In the genomic region with DNA sequence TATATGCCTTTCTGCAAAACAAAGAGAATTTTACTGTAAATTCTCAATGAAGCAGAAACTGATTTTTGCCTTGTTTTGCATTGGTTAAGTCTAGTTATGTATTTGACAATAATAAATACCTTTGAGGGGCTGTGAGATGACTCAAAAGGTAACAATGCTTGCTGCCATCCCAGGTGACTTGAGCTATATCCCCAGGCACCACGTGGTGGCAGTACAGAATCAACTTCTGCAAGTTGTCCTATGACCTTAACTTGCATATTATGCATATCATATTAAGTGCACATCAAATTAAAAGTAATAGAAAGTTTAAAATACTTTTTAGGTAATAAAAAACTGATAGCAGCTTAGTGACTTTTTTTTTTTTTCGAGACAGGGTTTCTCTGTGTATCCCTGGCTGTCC, we compare ENCODE assay signal across 9 mouse cellular contexts. TPM values are rescaled to one million over a fixed set of nuclear protein-coding genes. Genes with fewer than 3 reads are reported as not detected.
A peak's percentile ranks its signal among the peaks of the same experiment; 100 is the strongest.
DNase-seq lines count a peak whose midpoint lies in the region; ATAC-seq and TF ChIP-seq lines count a peak whose summit lies in the region.
"Had no signal": no experiment of that assay in that cellular context is flagged by ENCODE, and none has a peak within 500 bp of the region (broad histone marks: within the 10 kb centered on the region; RNA-seq: fewer than 3 reads in every experiment).

No protein-coding gene starts in this region.

- no peak overlapping the region for H3K4me2 ChIP-seq in hindbrain, postnatal 0 days (ENCODE audit: low read depth, low read length)
- H3K4me2 ChIP-seq in hindbrain, embryonic 16.5 days (ENCODE audit: low read length) = no peak overlapping the region
- no peak overlapping the region for H3K4me2 ChIP-seq in embryonic facial prominence, embryonic 14.5 days (ENCODE audit: low read depth, low read length)
- H3K4me2 ChIP-seq: midbrain, embryonic 12.5 days had no signal

- WGBS in hindbrain, postnatal 0 days = 31% methylated on average over 2 of the region's 2 CpGs
- WGBS in hindbrain, embryonic 16.5 days = 46% methylated on average over 2 of the region's 2 CpGs
- 35% methylated on average over 2 of the region's 2 CpGs for WGBS in embryonic facial prominence, embryonic 14.5 days
- 44% methylated on average over 2 of the region's 2 CpGs for WGBS in midbrain, embryonic 10.5 days

- no peaks in the 10 kb centered on the region for H3K9me3 ChIP-seq in hindbrain, postnatal 0 days (ENCODE audit: low read length)
- no peaks in the 10 kb centered on the region for H3K9me3 ChIP-seq in hindbrain, embryonic 16.5 days (ENCODE audit: control insufficient read depth, low read length)
- no peaks in the 10 kb centered on the region for H3K9me3 ChIP-seq in embryonic facial prominence, embryonic 14.5 days (ENCODE audit: control insufficient read depth, low read length)
- no peaks in the 10 kb centered on the region for H3K9me3 ChIP-seq in midbrain, embryonic 10.5 days (replicated peaks)
- H3K9me3 ChIP-seq: midbrain, embryonic 12.5 days had no signal

- no peaks in the 10 kb centered on the region for H3K36me3 ChIP-seq in hindbrain, postnatal 0 days (ENCODE audit: insufficient read depth, low read length)
- no peaks in the 10 kb centered on the region for H3K36me3 ChIP-seq in hindbrain, embryonic 16.5 days (ENCODE audit: control insufficient read depth, insufficient read depth, low read length)
- H3K36me3 ChIP-seq in embryonic facial prominence, embryonic 14.5 days (ENCODE audit: control insufficient read depth, insufficient read depth, low read length) = no peaks in the 10 kb centered on the region
- no peaks in the 10 kb centered on the region for H3K36me3 ChIP-seq in midbrain, embryonic 10.5 days
- H3K36me3 ChIP-seq: midbrain, embryonic 12.5 days had no signal

- no peak overlapping the region for H3K9ac ChIP-seq in hindbrain, postnatal 0 days (replicated peaks; ENCODE audit: low read length)
- H3K9ac ChIP-seq in hindbrain, embryonic 16.5 days (ENCODE audit: low read depth, low read length) = no peak overlapping the region
- H3K9ac ChIP-seq in embryonic facial prominence, embryonic 14.5 days (ENCODE audit: low read depth, low read length) = no peak overlapping the region
- H3K9ac ChIP-seq: midbrain, embryonic 12.5 days had no signal

- H3K27me3 ChIP-seq in hindbrain, postnatal 0 days (ENCODE audit: insufficient read depth, low read length) = no peaks in the 10 kb centered on the region
- no peaks in the 10 kb centered on the region for H3K27me3 ChIP-seq in hindbrain, embryonic 16.5 days (replicated peaks; ENCODE audit: control insufficient read depth, insufficient read depth, low read length)
- no peaks in the 10 kb centered on the region for H3K27me3 ChIP-seq in embryonic facial prominence, embryonic 14.5 days (replicated peaks; ENCODE audit: control insufficient read depth, insufficient read depth, low read length)
- no peaks in the 10 kb centered on the region for H3K27me3 ChIP-seq in midbrain, embryonic 10.5 days (ENCODE audit: low read depth, poor library complexity, severe bottlenecking)
- H3K27me3 ChIP-seq: midbrain, embryonic 12.5 days had no signal

- no peak overlapping the region for H3K27ac ChIP-seq in hindbrain, postnatal 0 days
- no peak overlapping the region for H3K27ac ChIP-seq in hindbrain, embryonic 16.5 days (ENCODE audit: low read depth, low read length)
- H3K27ac ChIP-seq in embryonic facial prominence, embryonic 14.5 days (replicated peaks; ENCODE audit: low read depth, low read length) = no peak overlapping the region
- no peak overlapping the region for H3K27ac ChIP-seq in midbrain, embryonic 10.5 days (replicated peaks)
- H3K27ac ChIP-seq: midbrain, embryonic 12.5 days had no signal

- TF ChIP-seq CTCF in hindbrain, postnatal 0 days (IDR thresholded peaks at IDR 0.05; ENCODE audit: low read depth) = peak; percentile 33; the same call in 1 of the 2 replicates

- H3K4me1 ChIP-seq in hindbrain, postnatal 0 days (ENCODE audit: insufficient read depth, low read length) = no peaks in the 10 kb centered on the region
- no peaks in the 10 kb centered on the region for H3K4me1 ChIP-seq in hindbrain, embryonic 16.5 days (ENCODE audit: control insufficient read depth, insufficient read depth, low read depth, low read length)
- no peaks in the 10 kb centered on the region for H3K4me1 ChIP-seq in embryonic facial prominence, embryonic 14.5 days (ENCODE audit: control insufficient read depth, insufficient read depth, low read length)
- no peaks in the 10 kb centered on the region for H3K4me1 ChIP-seq in midbrain, embryonic 10.5 days
- H3K4me1 ChIP-seq: midbrain, embryonic 12.5 days had no signal

- peak; percentile 8 for DNase-seq in hindbrain, postnatal 0 days (ENCODE audit: low spot score)
- peak; percentile 12 for DNase-seq in urinary bladder, postnatal 25 days (ENCODE audit: low spot score)
- no peak for DNase-seq in urinary bladder, postnatal 4 days (ENCODE audit: low spot score in 2 of 2)
- peak; percentile 7 for DNase-seq in embryonic facial prominence, embryonic 14.5 days (ENCODE audit: low spot score)
- DNase-seq in thymus, postnatal 25 days = peak; percentile 10
- no peak for DNase-seq in midbrain, embryonic 10.5 days (ENCODE audit: low spot score)
- DNase-seq in layer of hippocampus, postnatal 36 days = no peak

- no peak overlapping the region for H3K4me3 ChIP-seq in hindbrain, postnatal 0 days (ENCODE audit: low read length)
- no peak overlapping the region for H3K4me3 ChIP-seq in hindbrain, embryonic 16.5 days (ENCODE audit: low read length)
- no peak overlapping the region for H3K4me3 ChIP-seq in embryonic facial prominence, embryonic 14.5 days (ENCODE audit: low read depth, low read length)
- no peak overlapping the region for H3K4me3 ChIP-seq in midbrain, embryonic 10.5 days
- H3K4me3 ChIP-seq: midbrain, embryonic 12.5 days had no signal

- ATAC-seq in hindbrain, postnatal 0 days = no peak
- ATAC-seq in hindbrain, embryonic 16.5 days = no peak
- no peak for ATAC-seq in embryonic facial prominence, embryonic 14.5 days (ENCODE audit: low read depth)

RNA-seq across cellular contexts. Expression of gene Akr1c18, which starts 17.4 kb away (rescaled TPM):
- total RNA-seq in hindbrain, postnatal 0 days (2014; rRNA removed) = not detected in 2 replicates
- 0.15 TPM in 1 of 2 replicates, not detected in the other for polyA plus RNA-seq in hindbrain, postnatal 0 days (2015; fragmentation: Nextera tagmentation; extraction: Ambion mirVana)
- not detected in 2 replicates for polyA plus RNA-seq in hindbrain, embryonic 16.5 days (2015; fragmentation: Nextera tagmentation; extraction: Ambion mirVana)
- polyA plus RNA-seq in embryonic facial prominence, embryonic 14.5 days (2014; fragmentation: Nextera tagmentation; extraction: Ambion mirVana) = 1.6 and 2.1 TPM in 2 replicates
- not detected in 2 replicates for polyA plus RNA-seq in midbrain, embryonic 10.5 days (2016; fragmentation: Nextera tagmentation; extraction: Ambion mirVana)
- total RNA-seq in layer of hippocampus, postnatal 36 days (2021) = 1 to 10 TPM; 1.7 TPM
- polyA plus RNA-seq: midbrain, embryonic 12.5 days had no signal

RNA-seq across cellular contexts. Expression of gene Akr1c13, which starts 57.9 kb away (rescaled TPM):
- total RNA-seq in hindbrain, postnatal 0 days (2014; rRNA removed) = 0.10 and 4.6 TPM in 2 replicates
- polyA plus RNA-seq in hindbrain, postnatal 0 days (2015; fragmentation: Nextera tagmentation; extraction: Ambion mirVana) = 3.5 and 4.2 TPM in 2 replicates
- 4.1 and 5.4 TPM in 2 replicates for polyA plus RNA-seq in hindbrain, embryonic 16.5 days (2015; fragmentation: Nextera tagmentation; extraction: Ambion mirVana)
- 2.0 and 2.5 TPM in 2 replicates for polyA plus RNA-seq in embryonic facial prominence, embryonic 14.5 days (2014; fragmentation: Nextera tagmentation; extraction: Ambion mirVana)
- polyA plus RNA-seq in midbrain, embryonic 10.5 days (2016; fragmentation: Nextera tagmentation; extraction: Ambion mirVana) = 0.45 and 0.60 TPM in 2 replicates
- not detected for total RNA-seq in layer of hippocampus, postnatal 36 days (2021)

Comparison
In these comparisons a context has a peak if more than half of its experiments do, and no peak if none do; other contexts are left out.
1. DNase-seq: peak in hindbrain, postnatal 0 days (single experiment), urinary bladder, postnatal 25 days (single experiment), embryonic facial prominence, embryonic 14.5 days (single experiment) and thymus, postnatal 25 days (single experiment); none in urinary bladder, postnatal 4 days (0 of 2), midbrain, embryonic 10.5 days (single experiment) and layer of hippocampus, postnatal 36 days (0 of 2).